Mouse (Mus musculus) liver, embryonic 14.5 days (tissue): ENCODE data around the gene Ep400. TPM values are rescaled to one million over a fixed set of nuclear protein-coding genes. Genes with fewer than 3 reads are reported as not detected.
A peak's percentile ranks its signal among the peaks of the same experiment; 100 is the strongest.

Experiments used
- ATAC-seq: fragments of 200-750 bp; cut with Nextera tagmentation; 2 replicates; pipeline ENCODE4 v1.8.0; 2017; ENCODE audit warnings: moderate number of reproducible peaks, mild to moderate bottlenecking, moderate library complexity; ENCODE audit not compliant: insufficient read depth
- DNase-seq, 3 experiments: peaks; one replicate each; pipeline ENCODE4 v3.0.0-alpha.2; 2012 to 2013; ENCODE audit warnings: low read depth in 3 of 3, low spot score in 3 of 3
- H3K27ac ChIP-seq: fragments of 300-500 bp; sonication (generic); 2 replicates; pipeline ENCODE4 v1.5.1; 2014; ENCODE audit warnings: moderate library complexity, mild to moderate bottlenecking, control low read depth, inconsistent platforms
- H3K27me3 ChIP-seq: fragments of 300-500 bp; sonication (generic); 2 replicates; pipeline ENCODE4 v1.6.1; 2014; ENCODE audit warnings: mild to moderate bottlenecking, low read length, moderate library complexity; ENCODE audit not compliant: control insufficient read depth, insufficient read depth
- H3K36me3 ChIP-seq: fragments of 300-500 bp; sonication (generic); replicated peaks from 2 replicates; pipeline ENCODE4 v1.6.1; 2014; ENCODE audit warnings: low read depth; ENCODE audit not compliant: control insufficient read depth, insufficient read depth
- H3K4me1 ChIP-seq, 2 experiments: fragments of 200-500 bp in 1 of 2; fragments of 300-500 bp in 1 of 2; sonication (generic) in 1 of 2; replicated peaks; 2 replicates each; pipeline ENCODE4 v1.6.1; 2012 to 2014; ENCODE audit warnings: antibody characterized with exemption in 1 of 2, inconsistent platforms in 1 of 2, low read length in 1 of 2; ENCODE audit not compliant: control insufficient read depth in 2 of 2, insufficient read depth in 2 of 2
- H3K4me2 ChIP-seq: fragments of 300-500 bp; sonication (generic); 2 replicates; pipeline ENCODE4 v1.6.1; 2014; ENCODE audit warnings: low read depth, mild to moderate bottlenecking, control low read depth, moderate library complexity
- H3K4me3 ChIP-seq, 2 experiments: fragments of 200-500 bp in 1 of 2; fragments of 300-500 bp in 1 of 2; sonication (generic) in 1 of 2; 2 replicates each; pipeline ENCODE4 v1.5.1; 2012 to 2014; ENCODE audit warnings: low read depth in 2 of 2, low read length in 2 of 2, mild to moderate bottlenecking in 2 of 2, control low read depth in 1 of 2, inconsistent platforms in 1 of 2, moderate library complexity in 1 of 2; ENCODE audit not compliant: insufficient read depth in 1 of 2
- H3K9ac ChIP-seq: fragments of 300-500 bp; sonication (generic); replicated peaks from 2 replicates; pipeline ENCODE4 v1.6.1; 2014; ENCODE audit warnings: mild to moderate bottlenecking, control low read depth, moderate library complexity
- H3K9me3 ChIP-seq: fragments of 300-500 bp; sonication (generic); 2 replicates; pipeline ENCODE4 v1.6.1; 2016; ENCODE audit warnings: low read length, mixed read lengths; ENCODE audit not compliant: control insufficient read depth
- CTCF ChIP-seq: IDR thresholded peaks from 2 replicates; pipeline ENCODE4 v1.5.1; 2016; ENCODE audit warnings: antibody characterized with exemption, low read depth, control low read depth
- EP300 ChIP-seq: IDR thresholded peaks from 2 replicates; pipeline ENCODE4 v1.6.1; 2016; ENCODE audit warnings: antibody characterized with exemption, low read depth
- WGBS: fragments of 180-500 bp; shearing (Covaris S2); extraction: QIAGEN DNeasy Blood & Tissue Kit; methylation state at CpG from one replicate; pipeline ENCODE4 v1.1.7; 2014; ENCODE audit not compliant: insufficient replicate concordance; 5-methylcytosine and 5-hydroxymethylcytosine counted together
- polyA plus RNA-seq, 2 experiments: library from polyadenylated mRNA; depleted of rRNA in 1 of 2; stranded (reverse) in 1 of 2; unstranded in 1 of 2; fragments of >200 nt; fragmentation: Nextera tagmentation in 1 of 2; extraction: Ambion mirVana in 1 of 2; gene quantifications; 2 replicates each; pipeline versions ENCODE4 v1.2.1 to v1.2.3; 2012 to 2014

The Ep400 gene
- polyA plus RNA-seq, 2 experiments = 15.2 to 18.2 TPM

GRCm38 (mm10) chr5:110802186-110802585 lies 31.7 kb upstream of the Ep400 start:
- Histone ChIP-seq H3K4me2 (no peak overlapping the region), H3K9ac (no peak overlapping the region), H3K4me1 (peaks cover 22 to 46% of the 10 kb centered on the region in 2 experiments), H3K27ac (no peak overlapping the region), H3K36me3 (peaks cover 28% of the 10 kb centered on the region), H3K4me3 (no peak overlapping the region), H3K27me3 (no peaks in the 10 kb centered on the region), H3K9me3 (no peaks in the 10 kb centered on the region)
- no peak for ATAC-seq
- 83% methylated on average over 4 of the region's 4 CpGs for WGBS
- TF ChIP-seq CTCF (no peak), EP300 (no peak)
- DNase-seq = no peak

- no peak for ATAC-seq
- Histone ChIP-seq H3K27ac (no peak overlapping the region), H3K36me3 (peaks cover 30% of the 10 kb centered on the region)
Measured at GRCm38 (mm10) chr5:110801036-110801624, 30.6 kb upstream of the Ep400 start.

GRCm38 (mm10) chr5:110797696-110798095 lies 27.2 kb upstream of the Ep400 start:
- Histone ChIP-seq H3K4me3 (no peak overlapping the region), H3K4me1 (peaks cover 2 to 23% of the 10 kb centered on the region in 2 experiments), H3K4me2 (no peak overlapping the region), H3K9ac (no peak overlapping the region), H3K9me3 (no peaks in the 10 kb centered on the region), H3K27me3 (no peaks in the 10 kb centered on the region), H3K27ac (no peak overlapping the region), H3K36me3 (peaks cover 58% of the 10 kb centered on the region)
- no peak for TF ChIP-seq EP300
- no peak for TF ChIP-seq CTCF
- no peak for DNase-seq
- peak; percentile 52 for ATAC-seq
- WGBS = 70% methylated on average over 4 of the region's 4 CpGs

More at GRCm38 (mm10) chr5:110801036-110801624, 30.6 kb upstream of the Ep400 start:
- Histone ChIP-seq H3K9me3 (no peaks in the 10 kb centered on the region), H3K4me2 (no peak overlapping the region), H3K27me3 (no peaks in the 10 kb centered on the region), H3K4me1 (peaks cover 22 to 39% of the 10 kb centered on the region in 2 experiments), H3K4me3 (no peak overlapping the region), H3K9ac (no peak overlapping the region)
- WGBS = 82% methylated on average over 3 of the region's 3 CpGs
- DNase-seq = no peak
- no peak for TF ChIP-seq EP300
- TF ChIP-seq CTCF = no peak

- peaks cover 90% of the 10 kb centered on the region for H3K36me3 ChIP-seq
- H3K9me3 ChIP-seq = no peaks in the 10 kb centered on the region
Measured at GRCm38 (mm10) chr5:110794363-110794762, 23.8 kb upstream of the Ep400 start.

GRCm38 (mm10) chr5:110788684-110789083 lies 18.2 kb upstream of the Ep400 start:
- 56% methylated on average over 5 of the region's 5 CpGs for WGBS
- peak; percentile 90 for TF ChIP-seq CTCF
- no peak for TF ChIP-seq EP300

More at GRCm38 (mm10) chr5:110794363-110794762, 23.8 kb upstream of the Ep400 start:
- H3K4me3 ChIP-seq = no peak overlapping the region
- no peaks in the 10 kb centered on the region for H3K27me3 ChIP-seq
- no peak overlapping the region for H3K9ac ChIP-seq
- WGBS = 92% methylated on average over 7 of the region's 7 CpGs
- no peak for TF ChIP-seq EP300
- TF ChIP-seq CTCF = no peak
- no peak overlapping the region for H3K27ac ChIP-seq
- peaks cover 0 to 10% of the 10 kb centered on the region in 2 experiments; a peak in 1 of 4 replicates for H3K4me1 ChIP-seq
- H3K4me2 ChIP-seq = no peak overlapping the region
- ATAC-seq = no peak
- no peak for DNase-seq

More at GRCm38 (mm10) chr5:110788684-110789083, 18.2 kb upstream of the Ep400 start:
- Histone ChIP-seq H3K4me1 (no peaks in the 10 kb centered on the region), H3K9ac (no peak overlapping the region), H3K4me2 (no peak overlapping the region), H3K36me3 (peaks cover 78% of the 10 kb centered on the region), H3K27ac (no peak overlapping the region), H3K4me3 (no peak overlapping the region), H3K9me3 (no peaks in the 10 kb centered on the region), H3K27me3 (no peaks in the 10 kb centered on the region)
- ATAC-seq = peak; percentile 41
- peak in 1 of 3 experiments; percentile 51 for DNase-seq
